22 mouse cellular contexts compared by ENCODE assay signal in genomic region chr3:144819219-144819618, GRCm38 (mm10). TPM values are rescaled to one million over a fixed set of nuclear protein-coding genes. Genes with fewer than 3 reads are reported as not detected.
A peak's percentile ranks its signal among the peaks of the same experiment; 100 is the strongest.
DNase-seq lines count a peak whose midpoint lies in the region; ATAC-seq lines count a peak whose summit lies in the region.
"Not testable (repeated sequence)": the region's sequence is repeated elsewhere in the genome, so short reads cannot be mapped to it uniquely, and the experiment has no call there.
"Had no signal": no experiment of that assay in that cellular context is flagged by ENCODE, and none has a peak within 500 bp of the region (broad histone marks: within the 10 kb centered on the region; RNA-seq: fewer than 3 reads in every experiment).

Gene Clca3a2, minus strand, starts transcription at chr3:144819494.

- not testable (repeated sequence) for H3K9me3 ChIP-seq in forebrain, embryonic 15.5 days; heart, embryonic 15.5 days (replicated peaks); intestine, embryonic 15.5 days; stomach, embryonic 15.5 days

- ATAC-seq in erythroblast, adult 5-6 weeks (replicated peaks; ENCODE audit: low FRiP score, poor library complexity, severe bottlenecking), result peak; percentile 87
- ATAC-seq in forebrain, embryonic 15.5 days (replicated peaks), result peak; percentile 29; the same call in 1 of the 2 replicates
- ATAC-seq in heart, embryonic 15.5 days (replicated peaks; ENCODE audit: insufficient number of reproducible peaks, insufficient read depth, low FRiP score, low read depth), result not testable (repeated sequence)
- peak; percentile 67 for ATAC-seq in intestine, embryonic 15.5 days
- ATAC-seq in megakaryocyte-erythroid progenitor cell, adult 5-6 weeks (replicated peaks; ENCODE audit: low FRiP score, low TSS enrichment, poor library complexity, severe bottlenecking), result peak; percentile 75
- ATAC-seq in stomach, embryonic 15.5 days (ENCODE audit: insufficient read depth, low FRiP score, low read depth), result peak; percentile 47; the same call in 1 of the 2 replicates

- DNase-seq in cerebellum, postnatal 10 days, result peak; percentile 8 to 11
- peak; percentile 11 for DNase-seq in urinary bladder, postnatal 14 days (ENCODE audit: low spot score)

- H3K4me1 ChIP-seq in forebrain, embryonic 15.5 days; heart, embryonic 15.5 days (replicated peaks); intestine, embryonic 15.5 days (replicated peaks); stomach, embryonic 15.5 days: not testable (repeated sequence)

- H3K4me3 ChIP-seq in forebrain, embryonic 15.5 days; heart, embryonic 15.5 days; intestine, embryonic 15.5 days (replicated peaks); stomach, embryonic 15.5 days (replicated peaks): not testable (repeated sequence)

- not testable (repeated sequence) for H3K27ac ChIP-seq in forebrain, embryonic 15.5 days (replicated peaks); intestine, embryonic 15.5 days; stomach, embryonic 15.5 days
- peak within 1 kb of the TSS; percentile 24 for H3K27ac ChIP-seq in heart, embryonic 15.5 days

- not testable (repeated sequence) for H3K27me3 ChIP-seq in forebrain, embryonic 15.5 days; heart, embryonic 15.5 days; intestine, embryonic 15.5 days (replicated peaks); stomach, embryonic 15.5 days (replicated peaks)

- not testable (repeated sequence) for H3K4me2 ChIP-seq in forebrain, embryonic 15.5 days (replicated peaks); heart, embryonic 15.5 days; intestine, embryonic 15.5 days (replicated peaks); stomach, embryonic 15.5 days

- H3K36me3 ChIP-seq in forebrain, embryonic 15.5 days; heart, embryonic 15.5 days; intestine, embryonic 15.5 days; stomach, embryonic 15.5 days: not testable (repeated sequence)

- H3K9ac ChIP-seq in forebrain, embryonic 15.5 days (replicated peaks); heart, embryonic 15.5 days; intestine, embryonic 15.5 days; stomach, embryonic 15.5 days: not testable (repeated sequence)

- WGBS in forebrain, embryonic 15.5 days, result 56% methylated on average over 6 of the region's 6 CpGs
- WGBS in heart, embryonic 15.5 days, result 59% methylated on average over 6 of the region's 6 CpGs
- 63% methylated on average over 6 of the region's 6 CpGs for WGBS in intestine, embryonic 15.5 days
- WGBS in stomach, embryonic 15.5 days, result 76% methylated on average over 6 of the region's 6 CpGs

RNA-seq across cellular contexts. Expression of gene Clca3a2, which starts in this region (rescaled TPM):
- total RNA-seq in erythroblast, adult 5-6 weeks (2015; ENCODE audit: low replicate concordance), result not detected in 2 replicates
- total RNA-seq in erythroblast, adult 5-6 weeks (2017; ENCODE audit: low replicate concordance), result not detected in 2 replicates
- 0.65 TPM in 1 of 2 replicates, not detected in the other for polyA plus RNA-seq in forebrain, embryonic 15.5 days (2015; fragmentation: Nextera tagmentation; extraction: Ambion mirVana)
- 7.5 and 15.0 TPM in 2 replicates for polyA plus RNA-seq in heart, embryonic 15.5 days (2015; fragmentation: Nextera tagmentation; extraction: Ambion mirVana)
- 0.54 and 0.77 TPM in 2 replicates for polyA plus RNA-seq in intestine, embryonic 15.5 days (2015; fragmentation: Nextera tagmentation; extraction: Ambion mirVana)
- not detected in 2 replicates for total RNA-seq in megakaryocyte-erythroid progenitor cell, adult 5-6 weeks (2014; fragmentation: Nextera tagmentation)
- total RNA-seq in megakaryocyte-erythroid progenitor cell, adult 5-6 weeks (2017), result not detected in 2 replicates
- polyA plus RNA-seq in stomach, embryonic 15.5 days (2015; fragmentation: Nextera tagmentation; extraction: Ambion mirVana), result 1.6 and 3.1 TPM in 2 replicates
- total RNA-seq: adrenal gland, adult 18-20 months; CH12.LX; gastrocnemius, adult 8-10 months; gastrocnemius, postnatal 25 days; granulocyte monocyte progenitor cell, adult 5-6 weeks had no signal
- polyA plus RNA-seq: cerebellum, adult 2 months; embryonic facial prominence, embryonic 11.5 days; erythroblast, embryonic 14.5 days; forebrain, embryonic 10.5 days; G1E; hindbrain, embryonic 10.5 days; hindbrain, embryonic 13.5 days; hindbrain, embryonic 16.5 days; inflammation-experienced regulatory T-cells, adult 6 months had no signal

Comparison
In these comparisons a context has a peak if more than half of its experiments do, and no peak if none do; other contexts are left out.
1. Peak in ATAC-seq in erythroblast, adult 5-6 weeks; RNA of the gene not detected or under 1 TPM.
2. Peak in ATAC-seq in forebrain, embryonic 15.5 days; RNA of the gene not detected or under 1 TPM.
3. Peak in ATAC-seq in intestine, embryonic 15.5 days; RNA of the gene not detected or under 1 TPM.
4. Peak in ATAC-seq in megakaryocyte-erythroid progenitor cell, adult 5-6 weeks; RNA of the gene not detected or under 1 TPM.